Mouse (Mus musculus) heart, adult 11 months (tissue): Measurements from ENCODE around the gene Pde4c.

Source experiments
- DNase-seq: peaks from one replicate; pipeline ENCODE4 v3.0.0; 2022

Pde4c gene

GRCm38 (mm10) chr8:70794215-70794614 is 70.7 kb downstream of the Pde4c start:
- no peak for DNase-seq

- DNase-seq = no peak
Observed at GRCm38 (mm10) chr8:70795370-70795769, 71.8 kb downstream of the Pde4c start.

- peak; percentile 99 for DNase-seq
Observed at GRCm38 (mm10) chr8:70796403-70797080, 73.0 kb downstream of the Pde4c start.

- DNase-seq = peak; percentile 99
Observed at GRCm38 (mm10) chr8:70797081-70798070, 73.9 kb downstream of the Pde4c start.

GRCm38 (mm10) chr8:70798281-70798680 is 74.8 kb downstream of the Pde4c start:
- DNase-seq = peak; percentile 98

- DNase-seq = no peak
Observed at GRCm38 (mm10) chr8:70800648-70801047, 77.1 kb downstream of the Pde4c start.
